Mouse (Mus musculus): ENCODE results near the gene Art5. TPM values are rescaled to one million over a fixed set of nuclear protein-coding genes. Genes with fewer than 3 reads are reported as not detected.
"Not testable (repeated sequence)": the region's sequence is repeated elsewhere in the genome, so short reads cannot be mapped to it uniquely, and the experiment has no call there.

Art5 gene
- polyA plus RNA-seq, 1 experiment from 2014 or later, result 1.3 TPM

- Histone ChIP-seq H3K4me2 (ENCODE audit: low read depth, low read length) (peak within 1 kb of the TSS; percentile 58), H3K27me3 (ENCODE audit: control insufficient read depth, insufficient read depth, low read depth, low read length) (no peaks in the 10 kb centered on the region), H3K27ac (ENCODE audit: low read length) (peak within 1 kb of the TSS; percentile 83), H3K4me1 (replicated peaks; ENCODE audit: control insufficient read depth, insufficient read depth, low read length) (peaks cover 18% of the 10 kb centered on the region), H3K9ac (ENCODE audit: low read length) (peak within 1 kb of the TSS; percentile 77), H3K36me3 (ENCODE audit: control insufficient read depth, insufficient read depth, low read length) (peaks cover 4% of the 10 kb centered on the region; the same call in 1 of the 2 replicates), H3K4me3 (ENCODE audit: low read length) (peak within 1 kb of the TSS; percentile 78), H3K9me3 (ENCODE audit: control insufficient read depth, low read length) (no peaks in the 10 kb centered on the region)
- WGBS, result under 1% methylated on average over 56 of the region's 56 CpGs
- ATAC-seq (ENCODE audit: low read depth), result peak; percentile 99
Measured at GRCm38 (mm10) chr7:102065046-102065891, 44.0 kb downstream of the Art5 start, which contains the start of the genes Rnf121, Xndc1 and Xntrpc. Gene Rnf121, minus strand, starts transcription at chr7:102065469. Gene Xndc1, plus strand, starts transcription at chr7:102065511. Gene Xntrpc, plus strand, starts transcription at chr7:102065713.

GRCm38 (mm10) chr7:102064655-102065045 lies 44.6 kb downstream of the Art5 start:
- 0% methylated on average over 9 of the region's 9 CpGs for WGBS
- no peaks in the 10 kb centered on the region for H3K9me3 ChIP-seq (ENCODE audit: control insufficient read depth, low read length)
- peak overlapping the region; percentile 66 for H3K27ac ChIP-seq (ENCODE audit: low read length)
- ATAC-seq (ENCODE audit: low read depth), result peak; percentile 13
- no peaks in the 10 kb centered on the region for H3K27me3 ChIP-seq (ENCODE audit: control insufficient read depth, insufficient read depth, low read depth, low read length)
- H3K4me2 ChIP-seq (ENCODE audit: low read depth, low read length), result peak overlapping the region; percentile 58
- peak overlapping the region; percentile 78 for H3K4me3 ChIP-seq (ENCODE audit: low read length)
- peaks cover 18% of the 10 kb centered on the region for H3K4me1 ChIP-seq (replicated peaks; ENCODE audit: control insufficient read depth, insufficient read depth, low read length)
- peak overlapping the region; percentile 77 for H3K9ac ChIP-seq (ENCODE audit: low read length)
- H3K36me3 ChIP-seq (ENCODE audit: control insufficient read depth, insufficient read depth, low read length), result peaks cover 4% of the 10 kb centered on the region; the same call in 1 of the 2 replicates

DNA sequence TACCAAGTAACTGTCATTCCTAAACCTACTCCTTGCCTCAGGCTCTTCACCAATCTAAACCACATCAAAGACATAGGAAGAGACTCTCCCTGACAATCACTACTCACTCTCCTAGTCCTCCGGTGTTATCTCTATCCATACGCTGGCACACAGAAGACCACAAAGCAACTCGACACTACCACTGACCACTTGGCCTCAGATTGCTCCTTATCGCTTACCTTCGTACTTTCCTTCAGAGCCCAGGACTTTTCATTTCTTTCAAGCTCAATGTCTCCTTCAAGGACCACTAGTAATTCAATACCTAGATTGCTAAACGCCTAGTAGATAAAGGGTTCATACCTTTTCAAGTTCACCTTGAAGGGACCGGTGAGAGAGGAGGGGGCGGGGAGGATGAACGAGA lies 45.4 kb downstream of the Art5 start:
- H3K27ac ChIP-seq (ENCODE audit: low read length), result no peak overlapping the region
- H3K36me3 ChIP-seq (ENCODE audit: control insufficient read depth, insufficient read depth, low read length), result peaks cover 8% of the 10 kb centered on the region; the same call in 1 of the 2 replicates
- H3K4me2 ChIP-seq (ENCODE audit: low read depth, low read length), result peak overlapping the region; percentile 58
- H3K27me3 ChIP-seq (ENCODE audit: control insufficient read depth, insufficient read depth, low read depth, low read length), result no peaks in the 10 kb centered on the region
- ATAC-seq (ENCODE audit: low read depth), result no peak
- H3K9me3 ChIP-seq (ENCODE audit: control insufficient read depth, low read length), result no peaks in the 10 kb centered on the region
- H3K4me1 ChIP-seq (replicated peaks; ENCODE audit: control insufficient read depth, insufficient read depth, low read length), result peaks cover 18% of the 10 kb centered on the region
- H3K4me3 ChIP-seq (ENCODE audit: low read length), result peak overlapping the region; percentile 78
- 48% methylated on average over 9 of the region's 9 CpGs for WGBS
- H3K9ac ChIP-seq (ENCODE audit: low read length), result peak overlapping the region; percentile 77; the same call in 1 of the 2 replicates

- no peaks in the 10 kb centered on the region for H3K9me3 ChIP-seq (ENCODE audit: control insufficient read depth, low read length)
- H3K4me3 ChIP-seq (ENCODE audit: low read length), result no peak overlapping the region
- H3K9ac ChIP-seq (ENCODE audit: low read length), result no peak overlapping the region
- no peak for ATAC-seq (ENCODE audit: low read depth)
- peaks cover 18% of the 10 kb centered on the region for H3K4me1 ChIP-seq (replicated peaks; ENCODE audit: control insufficient read depth, insufficient read depth, low read length)
- 71% methylated on average over 1 of the region's 1 CpGs for WGBS
- no peaks in the 10 kb centered on the region for H3K27me3 ChIP-seq (ENCODE audit: control insufficient read depth, insufficient read depth, low read depth, low read length)
- no peak overlapping the region for H3K27ac ChIP-seq (ENCODE audit: low read length)
- peaks cover 8% of the 10 kb centered on the region; the same call in 1 of the 2 replicates for H3K36me3 ChIP-seq (ENCODE audit: control insufficient read depth, insufficient read depth, low read length)
- no peak overlapping the region for H3K4me2 ChIP-seq (ENCODE audit: low read depth, low read length)
Measured at GRCm38 (mm10) chr7:102062203-102062602, 47.1 kb downstream of the Art5 start.

DNA sequence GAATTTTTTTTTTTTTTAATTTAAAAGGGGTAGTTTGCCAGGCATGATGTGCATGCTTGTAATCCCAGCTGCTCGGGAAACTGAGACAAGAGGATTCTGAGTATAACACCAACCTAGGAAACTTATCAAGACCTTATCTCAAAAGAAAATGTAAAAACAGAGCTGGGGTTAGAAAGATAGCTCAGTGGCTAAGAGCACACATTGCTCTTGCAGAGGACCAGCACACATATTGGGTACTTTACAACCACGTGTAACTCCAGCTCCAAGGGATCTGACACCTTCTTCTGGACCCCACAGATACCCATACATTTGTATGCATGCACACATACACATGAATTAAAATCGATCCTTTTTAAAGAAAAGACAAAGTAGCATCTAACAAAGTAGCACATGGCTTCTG lies 47.9 kb downstream of the Art5 start:
- H3K36me3 ChIP-seq (ENCODE audit: control insufficient read depth, insufficient read depth, low read length), result peaks cover 10% of the 10 kb centered on the region; the same call in 1 of the 2 replicates
- no peak overlapping the region for H3K27ac ChIP-seq (ENCODE audit: low read length)
- ATAC-seq (ENCODE audit: low read depth), result no peak
- H3K4me1 ChIP-seq (replicated peaks; ENCODE audit: control insufficient read depth, insufficient read depth, low read length), result peaks cover 14% of the 10 kb centered on the region
- no peaks in the 10 kb centered on the region for H3K9me3 ChIP-seq (ENCODE audit: control insufficient read depth, low read length)
- H3K9ac ChIP-seq (ENCODE audit: low read length), result no peak overlapping the region
- H3K4me3 ChIP-seq (ENCODE audit: low read length), result no peak overlapping the region
- H3K27me3 ChIP-seq (ENCODE audit: control insufficient read depth, insufficient read depth, low read depth, low read length), result no peaks in the 10 kb centered on the region
- whole genome bisulfite sequencing, result 87% methylated on average over 3 of the region's 3 CpGs
- H3K4me2 ChIP-seq (ENCODE audit: low read depth, low read length), result no peak overlapping the region

DNA sequence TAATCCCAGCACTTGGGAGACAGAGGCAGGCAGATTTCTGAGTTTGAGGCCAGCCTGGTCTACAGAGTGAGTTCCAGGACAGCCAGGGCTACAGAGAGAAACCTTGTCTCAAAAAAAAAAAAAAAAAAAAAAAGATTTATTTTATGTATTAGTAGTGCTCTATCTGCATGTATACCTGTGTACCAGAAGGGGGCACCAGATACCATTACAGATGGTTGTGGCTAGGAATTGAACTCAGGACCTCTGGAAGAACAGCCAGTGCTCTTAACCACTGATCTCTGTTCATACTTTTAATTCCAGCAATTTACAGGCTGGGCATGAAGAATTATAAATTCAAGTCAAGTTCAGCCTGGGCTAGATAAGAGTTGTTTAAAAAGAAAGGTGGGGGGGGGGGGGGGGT lies 60.8 kb downstream of the Art5 start:
- H3K27ac ChIP-seq (ENCODE audit: low read length); H3K27me3 ChIP-seq (ENCODE audit: control insufficient read depth, insufficient read depth, low read depth, low read length); H3K36me3 ChIP-seq (ENCODE audit: control insufficient read depth, insufficient read depth, low read length); H3K4me2 ChIP-seq (ENCODE audit: low read depth, low read length); H3K4me1 ChIP-seq (replicated peaks; ENCODE audit: control insufficient read depth, insufficient read depth, low read length); ATAC-seq (ENCODE audit: low read depth); H3K9me3 ChIP-seq (ENCODE audit: control insufficient read depth, low read length); H3K9ac ChIP-seq (ENCODE audit: low read length); H3K4me3 ChIP-seq (ENCODE audit: low read length): not testable (repeated sequence)

Other genes with a start within 250 kb of the Art5 start
- gene Anapc15, start 245.8 kb downstream of the Art5 start, polyA plus RNA-seq (2015; fragmentation: Nextera tagmentation; extraction: Ambion mirVana), result 71.2 and 73.0 TPM in 2 replicates
- 1.5 and 1.6 TPM in 2 replicates for gene Folr1, start 238.7 kb downstream of the Art5 start, polyA plus RNA-seq (2015; fragmentation: Nextera tagmentation; extraction: Ambion mirVana)
- gene Lamtor1, start 203.6 kb downstream of the Art5 start, polyA plus RNA-seq (2015; fragmentation: Nextera tagmentation; extraction: Ambion mirVana), result 161 and 163 TPM in 2 replicates
- 0.20 and 0.69 TPM in 2 replicates for gene Tomt, start 203.1 kb downstream of the Art5 start, polyA plus RNA-seq (2015; fragmentation: Nextera tagmentation; extraction: Ambion mirVana)
- gene Lrrc51, start 175.6 kb downstream of the Art5 start, polyA plus RNA-seq (2015; fragmentation: Nextera tagmentation; extraction: Ambion mirVana), result 18.1 and 28.3 TPM in 2 replicates
- gene Numa1, start 175.4 kb downstream of the Art5 start, polyA plus RNA-seq (2015; fragmentation: Nextera tagmentation; extraction: Ambion mirVana), result 66.7 and 73.7 TPM in 2 replicates
- gene Il18bp, start 90.8 kb downstream of the Art5 start, polyA plus RNA-seq (2015; fragmentation: Nextera tagmentation; extraction: Ambion mirVana), result 2.1 and 3.0 TPM in 2 replicates
- gene Rnf121, start 44.0 kb downstream of the Art5 start, polyA plus RNA-seq (2015; fragmentation: Nextera tagmentation; extraction: Ambion mirVana), result 25.2 and 25.6 TPM in 2 replicates
- gene Xndc1, start 44.0 kb downstream of the Art5 start, polyA plus RNA-seq (2015; fragmentation: Nextera tagmentation; extraction: Ambion mirVana), result 31.0 and 35.0 TPM in 2 replicates
- gene Xntrpc, start 43.8 kb downstream of the Art5 start, polyA plus RNA-seq (2015; fragmentation: Nextera tagmentation; extraction: Ambion mirVana), result 1.0 and 1.2 TPM in 2 replicates
- 0.08 and 0.10 TPM in 2 replicates for gene Trpc2, start 26.4 kb downstream of the Art5 start, polyA plus RNA-seq (2015; fragmentation: Nextera tagmentation; extraction: Ambion mirVana)
- 1.1 and 1.9 TPM in 2 replicates for gene Art1, start 7.7 kb downstream of the Art5 start, polyA plus RNA-seq (2015; fragmentation: Nextera tagmentation; extraction: Ambion mirVana)
- gene Chrna10, start 7.3 kb upstream of the Art5 start, polyA plus RNA-seq (2015; fragmentation: Nextera tagmentation; extraction: Ambion mirVana), result 0.11 and 0.40 TPM in 2 replicates
- 32.8 and 34.4 TPM in 2 replicates for gene Nup98, start 100.7 kb upstream of the Art5 start, polyA plus RNA-seq (2015; fragmentation: Nextera tagmentation; extraction: Ambion mirVana)
- gene Pgap2, start 100.7 kb upstream of the Art5 start, polyA plus RNA-seq (2015; fragmentation: Nextera tagmentation; extraction: Ambion mirVana), result 95.1 and 103 TPM in 2 replicates
- gene Rhog, start 146.6 kb upstream of the Art5 start, polyA plus RNA-seq (2015; fragmentation: Nextera tagmentation; extraction: Ambion mirVana), result 78.1 and 82.1 TPM in 2 replicates
- 20.6 and 21.3 TPM in 2 replicates for gene Stim1, start 158.3 kb upstream of the Art5 start, polyA plus RNA-seq (2015; fragmentation: Nextera tagmentation; extraction: Ambion mirVana)

Data from lung, embryonic 16.5 days (tissue).